Mouse (Mus musculus): Measurements from ENCODE around the gene Cyp8b1. TPM values are rescaled to one million over a fixed set of nuclear protein-coding genes. Genes with fewer than 3 reads are reported as not detected.

Cyp8b1 gene
- not detected for total RNA-seq (2021)
- long read RNA-seq, experiment 1: 0 reads
- long read RNA-seq, experiment 2: 0 reads

- Histone ChIP-seq H3K4me3 (no peak within 1 kb of the TSS), H3K27ac (no peak within 1 kb of the TSS)
- intact Hi-C loops (cut with DNase I): no loop called here
- DNase-seq: no peak
- no peak for TF ChIP-seq CTCF (IDR thresholded peaks at IDR 0.05)
Measured at GRCm38 (mm10) chr9:121916102-121916501, at the start of gene Cyp8b1. TSS of gene Cyp8b1 (minus strand) at chr9:121916305.

- no peak for TF ChIP-seq CTCF (IDR thresholded peaks at IDR 0.05)
- Histone ChIP-seq H3K27ac (no peak overlapping the region; the same call in 1 of the 2 replicates), H3K4me3 (no peak overlapping the region)
- intact Hi-C loops (cut with DNase I): no loop called here
- DNase-seq: no peak
Measured at GRCm38 (mm10) chr9:121964941-121965340, 48.8 kb upstream of the Cyp8b1 start.

- intact Hi-C loops (cut with DNase I): no loop called here
- Histone ChIP-seq H3K27ac (peak overlapping the region; percentile 73), H3K4me3 (no peak overlapping the region)
- DNase-seq: no peak
- TF ChIP-seq CTCF (IDR thresholded peaks at IDR 0.05): no peak
Measured at GRCm38 (mm10) chr9:121959966-121960635, 44.0 kb upstream of the Cyp8b1 start.

- H3K27ac ChIP-seq: peak overlapping the region; percentile 84
- peak overlapping the region; percentile 71 for H3K4me3 ChIP-seq
- intact Hi-C loops (cut with DNase I): no loop called here
- no peak for TF ChIP-seq CTCF (IDR thresholded peaks at IDR 0.05)
- no peak for DNase-seq
Measured at GRCm38 (mm10) chr9:121952596-121952995, 36.5 kb upstream of the Cyp8b1 start.

GRCm38 (mm10) chr9:121951114-121951423, 35.0 kb upstream of the Cyp8b1 start:
- peak overlapping the region; percentile 71 for H3K4me3 ChIP-seq
- peak overlapping the region; percentile 84 for H3K27ac ChIP-seq
- intact Hi-C loops (cut with DNase I): no loop called here
- TF ChIP-seq CTCF (IDR thresholded peaks at IDR 0.05): no peak
- DNase-seq: no peak

GRCm38 (mm10) chr9:121950418-121951113, 34.5 kb upstream of the Cyp8b1 start, which contains the start of gene Fam198a:
TSS of gene Fam198a (plus strand) at chr9:121950988.
- intact Hi-C loops (cut with DNase I): no loop called here
- no peak for TF ChIP-seq CTCF (IDR thresholded peaks at IDR 0.05)
- Histone ChIP-seq H3K27ac (peak within 1 kb of the TSS; percentile 84), H3K4me3 (peak within 1 kb of the TSS; percentile 71)
- DNase-seq: peak; percentile 79

GRCm38 (mm10) chr9:121948431-121948830, 32.3 kb upstream of the Cyp8b1 start:
- no peak for TF ChIP-seq CTCF (IDR thresholded peaks at IDR 0.05)
- intact Hi-C loops (cut with DNase I): loop anchor here (1.0 kb wide), 1 partner anchor 37 kb away; no protein-coding TSS in a partner anchor
- no peak overlapping the region for H3K27ac ChIP-seq
- DNase-seq: no peak
- no peak overlapping the region for H3K4me3 ChIP-seq

- Histone ChIP-seq H3K4me3 (no peak overlapping the region), H3K27ac (no peak overlapping the region)
- intact Hi-C loops (cut with DNase I): loop anchor here (1.0 kb wide), 1 partner anchor 38 kb away; no protein-coding TSS in a partner anchor
- DNase-seq: peak; percentile 72
- peak; percentile 72 for TF ChIP-seq CTCF (IDR thresholded peaks at IDR 0.05)
Measured at GRCm38 (mm10) chr9:121947784-121948183, 31.7 kb upstream of the Cyp8b1 start.

GRCm38 (mm10) chr9:121943628-121944027, 27.5 kb upstream of the Cyp8b1 start:
- no peak for TF ChIP-seq CTCF (IDR thresholded peaks at IDR 0.05)
- Histone ChIP-seq H3K27ac (no peak overlapping the region), H3K4me3 (no peak overlapping the region)
- DNase-seq: no peak
- intact Hi-C loops (cut with DNase I): no loop called here

- DNase-seq: no peak
- H3K4me3 ChIP-seq: no peak overlapping the region
- TF ChIP-seq CTCF (IDR thresholded peaks at IDR 0.05): no peak
- intact Hi-C loops (cut with DNase I): no loop called here
- H3K27ac ChIP-seq: no peak overlapping the region
Measured at GRCm38 (mm10) chr9:121943005-121943404, 26.9 kb upstream of the Cyp8b1 start.

- DNase-seq: no peak
- Histone ChIP-seq H3K27ac (no peak overlapping the region), H3K4me3 (peak overlapping the region; percentile 58)
- no peak for TF ChIP-seq CTCF (IDR thresholded peaks at IDR 0.05)
- intact Hi-C loops (cut with DNase I): no loop called here
Measured at GRCm38 (mm10) chr9:121937944-121938355, 21.8 kb upstream of the Cyp8b1 start.

- no peak overlapping the region for H3K4me3 ChIP-seq
- DNase-seq: no peak
- intact Hi-C loops (cut with DNase I): no loop called here
Measured at GRCm38 (mm10) chr9:121937451-121937864, 21.4 kb upstream of the Cyp8b1 start.

GRCm38 (mm10) chr9:121936952-121937351, 20.8 kb upstream of the Cyp8b1 start:
- Histone ChIP-seq H3K4me3 (no peak overlapping the region), H3K27ac (no peak overlapping the region)
- no peak for DNase-seq
- no peak for TF ChIP-seq CTCF (IDR thresholded peaks at IDR 0.05)
- intact Hi-C loops (cut with DNase I): no loop called here

More at GRCm38 (mm10) chr9:121937451-121937864, 21.4 kb upstream of the Cyp8b1 start:
- H3K27ac ChIP-seq: no peak overlapping the region
- TF ChIP-seq CTCF (IDR thresholded peaks at IDR 0.05): no peak

Data from gastrocnemius, adult 2 months (tissue).